Mouse (Mus musculus): ENCODE results near the gene D10Wsu102e.

The D10Wsu102e gene

DNA sequence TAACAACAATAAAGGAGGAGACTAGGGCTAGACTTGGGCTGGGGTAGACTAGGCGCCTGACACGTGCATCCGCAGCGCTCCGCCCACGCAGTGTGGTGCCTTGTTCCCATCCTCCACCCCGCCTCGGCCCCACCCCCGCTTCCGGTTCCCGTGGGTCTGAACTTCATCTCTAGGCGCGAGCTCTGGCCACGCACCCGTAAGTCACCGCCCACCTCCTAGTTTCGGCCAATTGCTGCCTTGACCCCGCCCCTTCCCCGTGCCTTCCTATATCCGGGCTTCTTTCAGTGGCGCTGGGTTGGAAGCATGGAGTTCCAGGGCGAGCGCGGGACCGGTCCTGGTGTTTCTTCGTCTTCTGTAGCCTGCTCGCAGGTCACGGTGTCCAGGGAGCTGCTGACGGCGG lies at the start of gene D10Wsu102e:
Gene D10Wsu102e, plus strand, starts transcription at position 266 of the 400 bp plus-strand sequence.
- DNase-seq, result peak; percentile 98

DNA sequence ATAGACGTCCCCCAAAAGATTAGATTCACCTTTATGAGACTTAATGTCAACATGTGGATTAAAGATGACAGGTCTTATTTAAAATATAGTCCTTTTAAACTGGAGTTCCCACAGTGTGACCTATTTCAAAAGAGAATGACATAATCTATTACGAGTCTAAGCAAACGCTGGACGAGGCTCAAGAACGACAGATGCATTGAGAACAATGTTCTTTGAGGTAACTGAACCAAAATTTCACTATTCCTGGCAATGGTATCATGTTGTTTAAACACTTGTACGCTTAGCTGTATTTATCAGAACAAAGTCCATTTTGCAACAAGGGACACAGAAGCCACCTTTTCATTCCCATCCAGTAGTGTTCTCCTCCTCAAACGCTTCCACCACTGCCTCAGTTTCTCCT lies 49.7 kb upstream of the D10Wsu102e start:
- DNase-seq, result no peak

DNA sequence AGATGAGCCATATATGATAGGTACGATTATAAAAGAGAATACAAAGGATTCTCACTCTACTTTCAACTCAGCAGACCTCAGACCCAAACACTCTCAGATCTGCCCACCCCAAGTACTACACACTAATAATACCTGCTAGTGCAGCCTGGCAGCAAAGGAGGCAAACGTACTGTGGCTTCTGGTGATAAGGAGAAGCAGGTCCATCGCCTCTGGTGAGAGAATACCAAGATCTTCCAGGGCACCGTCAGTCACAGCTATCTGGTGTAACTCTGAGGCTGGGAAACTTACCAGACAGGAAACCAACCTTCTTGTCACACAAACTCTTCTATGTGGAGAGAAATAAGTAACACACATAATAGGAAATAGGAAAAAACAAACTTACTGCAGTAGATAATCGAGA lies 47.0 kb upstream of the D10Wsu102e start:
- DNase-seq, result no peak

DNA sequence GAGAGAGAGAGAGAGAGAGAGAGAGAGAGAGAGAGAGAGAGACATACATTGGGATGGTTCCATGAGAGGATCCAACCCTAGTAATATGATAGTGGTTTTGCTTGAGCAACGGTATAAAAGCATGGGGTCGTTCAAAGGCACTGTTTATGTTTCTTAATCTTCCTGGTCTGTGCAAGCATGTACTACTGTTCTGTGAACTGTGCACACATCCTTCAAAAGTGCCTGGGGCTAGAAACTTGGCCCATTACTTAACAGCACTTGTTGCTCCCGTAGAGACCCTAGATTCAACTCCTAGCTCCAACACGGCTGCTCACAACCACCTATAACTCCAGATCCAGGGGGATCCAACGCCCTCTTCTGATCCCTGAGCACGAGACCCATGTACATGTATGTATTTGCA lies 39.6 kb upstream of the D10Wsu102e start:
- DNase-seq, result no peak

DNA sequence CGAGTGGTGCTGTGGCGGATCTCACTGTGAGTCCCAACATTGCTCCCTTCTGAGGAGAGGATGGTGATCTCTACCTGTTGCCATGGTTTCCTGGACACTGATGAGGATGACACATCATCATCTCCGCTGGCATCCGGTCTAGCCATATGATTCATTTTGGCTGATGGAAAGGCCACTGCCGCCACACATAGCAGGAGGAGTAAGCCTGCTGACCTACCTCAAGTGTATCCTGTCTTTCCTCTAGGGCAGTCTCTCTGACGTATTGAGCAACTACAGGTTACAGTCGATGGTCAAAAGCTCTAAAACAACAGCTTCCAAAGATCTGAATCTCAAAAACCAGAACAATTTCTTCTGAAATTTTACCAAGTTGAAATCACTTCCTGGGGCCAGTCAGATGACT lies 39.2 kb upstream of the D10Wsu102e start:
- no peak for DNase-seq

DNA sequence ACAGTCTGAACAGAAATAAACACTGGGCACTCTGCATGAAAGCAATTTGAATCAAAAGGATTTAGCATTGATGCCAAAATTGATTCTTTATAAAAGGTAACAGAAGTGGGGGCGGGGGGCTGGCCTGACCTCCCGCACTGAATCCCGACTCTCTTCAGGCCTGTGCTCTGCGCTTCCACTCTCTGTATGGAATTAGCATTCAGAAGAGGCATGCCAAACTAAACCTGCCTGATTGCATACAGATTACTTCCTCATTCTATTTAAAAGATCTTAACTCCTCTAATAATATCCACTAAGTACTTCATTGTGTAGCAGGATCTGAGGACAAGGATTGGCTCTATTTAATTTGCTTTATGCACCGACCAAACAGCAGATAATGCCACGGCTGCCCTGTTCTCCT lies 38.5 kb upstream of the D10Wsu102e start:
- DNase-seq, result no peak

DNA sequence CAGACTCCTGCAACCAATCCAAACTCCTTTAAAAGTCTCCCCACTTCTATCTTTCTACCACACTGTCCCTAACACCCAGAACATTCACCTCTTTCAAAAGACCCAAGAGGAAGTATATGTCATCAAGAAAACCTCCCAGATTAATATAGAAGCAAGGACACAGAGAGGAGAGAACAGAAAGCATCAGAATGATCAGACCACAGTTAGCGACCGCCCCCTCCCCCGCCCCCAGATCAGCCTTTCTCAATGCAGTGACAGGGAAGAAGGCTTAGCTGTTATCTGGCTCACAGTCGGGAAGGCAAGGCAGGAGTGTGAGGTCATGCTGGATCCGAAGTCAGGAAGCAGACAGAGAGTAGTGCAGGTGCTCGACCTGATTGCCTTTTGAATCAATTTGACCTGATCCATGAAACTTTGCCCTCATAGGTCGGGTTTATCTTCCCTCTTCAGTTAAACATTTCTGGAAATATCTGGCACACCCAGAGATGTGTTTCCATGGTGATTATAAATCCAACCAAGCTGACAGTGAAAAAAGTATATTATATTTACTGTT lies 37.4 kb upstream of the D10Wsu102e start:
- no peak for DNase-seq

DNA sequence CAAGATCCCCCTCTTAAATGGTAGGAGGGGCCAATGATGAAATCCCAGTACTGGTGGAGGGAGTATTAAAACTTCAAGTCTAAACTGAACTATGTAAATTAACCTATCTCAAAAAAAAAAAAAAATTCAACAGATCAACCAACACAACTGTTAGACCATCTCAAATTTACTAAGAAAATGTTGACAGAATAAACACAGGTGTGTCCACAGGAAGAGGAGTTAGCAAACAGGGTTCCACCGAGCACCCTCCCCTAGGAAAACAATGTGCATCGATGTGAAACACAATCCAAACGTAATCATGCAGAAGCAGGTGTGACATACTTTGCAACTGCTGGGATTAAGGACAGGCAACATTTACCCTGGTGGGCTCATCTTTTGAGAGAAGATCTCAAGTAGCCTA lies 35.1 kb upstream of the D10Wsu102e start:
- no peak for DNase-seq

DNA sequence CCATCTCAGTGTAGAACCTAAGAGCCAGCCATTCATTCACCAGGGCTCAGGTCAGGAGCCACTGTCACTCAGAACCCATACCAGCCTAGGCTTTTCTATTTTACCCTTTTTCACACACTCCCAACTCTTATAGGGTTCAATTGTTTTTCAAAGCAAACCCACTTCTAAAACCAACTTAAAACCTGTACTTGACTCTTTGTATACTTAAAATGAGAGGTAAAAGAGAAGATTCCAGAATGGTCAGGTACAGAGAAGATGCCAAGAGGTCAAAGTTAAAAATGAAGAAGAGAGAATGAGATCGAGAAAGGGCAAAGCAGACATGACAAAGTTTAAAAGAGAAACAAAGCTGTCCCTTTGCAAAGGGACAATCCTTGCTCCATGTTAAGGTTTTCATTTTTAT lies 34.1 kb upstream of the D10Wsu102e start:
- no peak for DNase-seq

DNA sequence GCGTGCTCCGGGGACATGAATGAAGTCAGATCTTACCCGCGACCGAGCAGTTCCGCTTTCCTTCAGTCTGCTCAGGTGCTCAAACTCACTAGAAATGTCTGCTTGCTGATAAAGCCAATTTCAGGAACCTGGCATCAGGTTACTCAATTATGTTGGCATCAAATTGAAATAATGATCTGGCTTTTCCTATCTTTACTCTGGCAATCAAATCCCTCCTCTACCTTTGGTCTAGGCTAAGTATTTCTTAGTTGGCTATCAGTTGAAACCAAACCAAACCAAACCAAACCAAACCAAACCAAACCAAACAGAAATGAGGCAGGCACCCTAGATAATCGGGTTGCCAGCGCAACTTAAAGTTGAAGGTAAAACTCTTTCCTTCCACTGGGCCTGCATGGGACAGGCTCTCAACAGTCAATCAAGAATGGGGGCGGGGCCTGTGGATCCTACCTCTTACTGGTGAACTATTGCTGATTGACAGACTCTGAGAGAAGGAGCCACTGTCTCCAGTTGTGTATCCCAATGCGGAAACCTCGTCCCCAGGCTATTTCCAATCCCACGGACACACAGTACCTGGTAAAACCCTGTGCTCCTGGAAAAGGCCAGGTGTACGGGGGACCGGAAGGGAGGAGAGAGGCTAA lies 33.3 kb upstream of the D10Wsu102e start:
- DNase-seq, result no peak

DNA sequence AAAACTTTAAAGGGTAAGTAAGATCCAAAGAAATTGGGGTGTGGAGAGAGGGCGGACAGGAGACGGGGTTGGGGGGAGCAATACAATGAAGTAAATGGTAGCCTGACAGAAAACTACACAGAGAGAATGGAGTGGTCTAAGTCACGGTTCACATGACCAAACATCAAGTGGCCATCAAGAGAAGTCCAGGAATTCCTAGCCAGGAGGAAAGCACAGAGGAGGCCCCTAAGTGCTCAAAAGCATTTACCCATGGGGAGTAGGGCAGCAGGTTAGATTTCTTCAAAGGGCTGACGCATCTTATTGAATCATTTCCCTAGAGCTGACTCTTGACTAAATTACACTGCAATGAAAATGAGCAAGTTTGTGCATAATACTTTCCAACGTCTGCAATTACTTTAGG lies 31.2 kb upstream of the D10Wsu102e start:
- peak in 1 of 2 experiments; percentile 47 for DNase-seq

DNA sequence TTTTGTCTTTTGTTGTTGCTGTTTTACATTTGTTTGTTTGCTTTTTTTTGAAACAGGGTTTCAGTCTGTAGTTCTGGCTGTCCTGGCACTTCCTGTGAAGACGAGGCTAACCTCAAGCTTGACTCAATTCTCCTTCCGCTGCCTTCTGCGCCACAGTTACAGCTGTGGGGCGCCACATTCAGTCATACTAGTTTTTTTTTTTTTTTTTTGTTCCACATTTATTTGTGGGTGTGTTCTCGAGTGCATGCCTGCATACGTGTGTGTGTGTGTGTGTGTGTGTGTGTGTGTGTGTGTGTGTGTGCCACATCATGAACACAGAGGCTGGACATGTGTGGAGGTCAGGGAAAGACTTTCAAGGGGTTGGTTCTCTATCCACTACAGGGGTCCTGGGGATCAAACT lies 29.7 kb upstream of the D10Wsu102e start:
- no peak for DNase-seq

DNA sequence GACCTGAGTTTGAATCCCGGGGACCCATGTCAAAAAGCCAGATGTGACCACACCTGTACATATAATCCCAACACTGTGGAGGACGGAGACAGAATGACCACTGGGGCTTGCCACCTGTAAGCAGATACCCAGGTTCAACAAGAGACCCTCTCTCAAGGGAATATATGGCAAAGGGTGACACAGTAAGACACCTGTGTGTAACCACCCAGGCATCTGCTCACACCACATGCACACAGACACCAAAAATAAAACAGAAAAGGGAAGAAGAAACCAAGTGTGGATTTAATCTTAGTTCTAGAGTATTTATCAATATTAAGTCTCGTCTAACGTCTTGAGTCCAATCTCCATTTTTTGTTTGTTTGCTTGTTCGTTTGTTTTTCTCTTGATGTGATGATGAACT lies 28.2 kb upstream of the D10Wsu102e start:
- DNase-seq, result no peak

DNA sequence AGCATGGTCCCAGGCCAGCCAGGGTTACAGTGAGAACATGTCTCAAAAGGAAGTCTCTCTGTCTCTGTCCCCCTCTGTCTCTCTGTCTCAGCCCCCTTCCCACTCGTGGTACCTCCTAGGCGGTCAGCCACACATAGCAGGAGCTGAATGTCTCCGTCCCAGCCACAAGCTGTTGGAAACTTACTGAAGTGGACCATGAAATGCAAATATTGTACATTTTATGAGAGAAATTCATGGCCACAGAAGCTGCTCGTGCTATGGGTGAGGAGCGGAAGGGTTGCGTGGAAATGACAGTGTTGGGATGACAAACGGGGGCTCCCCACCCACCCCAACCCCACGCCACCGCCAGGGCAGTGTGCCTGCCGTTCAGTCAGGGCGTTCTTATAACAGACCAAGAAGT lies 27.4 kb upstream of the D10Wsu102e start:
- no peak for DNase-seq

DNA sequence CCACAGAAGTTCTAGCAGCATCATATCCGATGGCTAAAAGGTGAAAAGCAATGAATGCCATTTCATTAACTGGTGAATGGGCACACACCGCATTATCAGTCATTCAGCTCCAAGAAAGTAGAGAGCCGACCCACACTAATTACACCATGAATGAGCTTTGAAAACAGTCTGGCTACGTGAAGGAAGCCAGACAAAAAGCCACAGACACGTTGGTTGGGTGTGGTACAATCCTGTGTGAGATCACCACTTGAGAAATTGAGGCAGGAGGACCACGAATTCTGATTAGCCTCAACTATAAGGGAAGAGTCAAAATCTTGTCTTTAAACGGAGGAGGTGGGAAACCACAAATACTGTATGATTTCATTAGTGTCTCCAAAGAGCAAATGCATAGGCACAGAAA lies 23.7 kb upstream of the D10Wsu102e start:
- DNase-seq, result no peak

DNA sequence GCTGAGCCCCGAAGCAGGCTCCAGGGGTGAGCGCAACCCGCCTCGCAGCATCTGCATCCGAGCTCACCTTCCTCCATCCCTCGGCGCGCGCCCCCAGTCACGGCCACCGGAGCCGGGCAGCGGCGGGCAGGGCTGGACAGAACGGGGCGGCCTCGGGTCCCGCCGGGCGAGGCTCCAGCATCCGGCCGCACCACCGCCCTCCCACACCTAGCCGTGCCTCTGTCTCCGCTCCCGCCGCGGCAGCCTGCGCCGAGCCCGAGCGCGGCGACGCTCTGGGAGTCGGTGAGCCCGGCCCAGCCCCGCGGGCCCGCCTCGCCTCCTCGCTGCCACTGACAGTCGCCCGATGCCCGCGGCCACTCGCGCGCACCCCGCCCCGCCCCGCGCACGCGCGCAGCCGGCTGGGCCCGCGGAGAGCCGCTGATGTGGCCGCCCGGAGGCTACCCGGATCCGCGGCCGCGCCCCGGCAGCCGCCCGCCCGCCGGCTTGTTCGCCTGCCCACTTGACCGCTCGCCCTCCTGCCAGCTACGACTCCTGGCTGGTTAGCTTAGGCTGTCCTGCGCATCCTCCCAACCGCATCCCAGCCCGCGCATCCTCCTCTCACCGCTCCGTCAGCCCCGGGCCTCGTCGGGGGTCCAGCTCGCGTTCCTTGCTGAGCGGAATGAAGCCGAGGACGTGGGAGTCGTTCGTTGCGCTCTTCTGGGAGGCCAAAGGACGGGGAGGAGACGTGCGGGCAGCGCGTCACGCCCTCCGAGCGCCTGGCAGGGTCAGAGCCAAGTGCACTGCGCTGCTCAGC lies 22.7 kb upstream of the D10Wsu102e start, which contains the start of gene Slc41a2:
Gene Slc41a2, minus strand, starts transcription at position 724 of the 793 bp plus-strand sequence.
- peak; percentile 80 to 84 for DNase-seq

DNA sequence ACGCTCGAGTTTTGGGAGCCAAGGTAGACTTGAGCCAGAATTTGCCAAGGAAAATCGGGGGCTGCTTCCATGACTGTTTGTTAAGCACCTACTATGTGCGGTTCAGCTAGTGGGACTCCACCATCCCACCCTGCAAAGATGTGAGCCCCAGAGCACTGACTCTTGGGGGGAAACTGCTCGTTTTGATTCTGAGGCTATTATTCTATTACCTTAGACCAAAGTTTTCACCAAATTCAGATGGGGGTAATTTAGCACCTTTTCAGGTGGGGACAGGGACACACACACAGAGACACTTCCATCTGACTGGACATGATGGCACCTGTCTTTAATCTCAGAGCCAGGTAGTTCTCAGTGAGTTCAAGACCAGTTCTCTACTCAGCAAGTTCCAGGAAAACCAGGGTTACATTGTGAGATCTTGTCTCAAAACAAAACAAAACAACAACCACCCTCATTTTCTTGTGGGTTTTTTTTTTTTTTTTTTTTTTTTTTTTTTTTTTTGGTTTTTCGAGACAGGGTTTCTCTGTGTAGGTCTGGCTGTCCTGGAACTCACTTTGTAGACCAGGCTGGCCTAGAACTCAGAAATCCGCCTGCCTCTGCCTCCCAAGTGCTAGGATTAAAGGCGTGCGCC lies 21.9 kb upstream of the D10Wsu102e start:
- no peak for DNase-seq

DNA sequence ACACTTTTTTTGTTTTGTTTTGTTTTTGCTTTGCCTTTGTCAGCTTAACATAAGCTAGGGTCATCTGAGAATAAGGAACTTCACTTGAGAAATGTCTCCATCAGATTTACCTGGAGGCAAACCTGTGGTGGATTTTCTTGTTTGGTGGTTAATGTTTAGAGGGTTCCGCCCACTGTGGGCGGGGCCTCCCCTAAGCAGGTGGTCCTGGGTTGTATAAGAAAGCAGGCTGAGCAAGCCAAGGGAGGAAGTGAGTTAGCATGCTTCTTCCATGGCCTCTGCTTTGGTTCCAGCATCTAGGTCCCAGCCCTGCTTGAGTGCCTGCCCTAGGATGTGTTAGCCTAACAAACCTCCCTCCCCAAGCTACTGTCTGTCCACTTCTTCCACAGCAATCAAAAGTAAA lies 18.8 kb upstream of the D10Wsu102e start:
- no peak for DNase-seq

DNA sequence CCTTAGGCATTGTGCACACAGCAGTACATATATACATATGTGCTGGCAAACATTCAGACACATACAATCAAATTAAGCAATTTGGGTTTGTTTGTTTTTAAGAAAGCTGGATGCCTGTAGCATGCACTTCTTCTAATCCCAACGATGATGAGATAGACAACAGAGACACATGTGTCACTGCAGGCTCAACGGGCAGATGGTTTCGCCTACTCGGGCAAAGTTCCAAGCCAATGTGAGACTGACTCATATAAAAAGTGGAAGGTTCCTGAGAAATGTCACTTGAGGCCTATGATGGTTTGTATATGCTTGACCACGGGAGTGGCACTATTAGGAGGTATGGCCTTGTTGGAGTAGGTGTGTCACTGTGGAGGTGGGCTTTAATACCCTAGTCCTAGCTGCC lies 16.9 kb upstream of the D10Wsu102e start:
- no peak for DNase-seq

DNA sequence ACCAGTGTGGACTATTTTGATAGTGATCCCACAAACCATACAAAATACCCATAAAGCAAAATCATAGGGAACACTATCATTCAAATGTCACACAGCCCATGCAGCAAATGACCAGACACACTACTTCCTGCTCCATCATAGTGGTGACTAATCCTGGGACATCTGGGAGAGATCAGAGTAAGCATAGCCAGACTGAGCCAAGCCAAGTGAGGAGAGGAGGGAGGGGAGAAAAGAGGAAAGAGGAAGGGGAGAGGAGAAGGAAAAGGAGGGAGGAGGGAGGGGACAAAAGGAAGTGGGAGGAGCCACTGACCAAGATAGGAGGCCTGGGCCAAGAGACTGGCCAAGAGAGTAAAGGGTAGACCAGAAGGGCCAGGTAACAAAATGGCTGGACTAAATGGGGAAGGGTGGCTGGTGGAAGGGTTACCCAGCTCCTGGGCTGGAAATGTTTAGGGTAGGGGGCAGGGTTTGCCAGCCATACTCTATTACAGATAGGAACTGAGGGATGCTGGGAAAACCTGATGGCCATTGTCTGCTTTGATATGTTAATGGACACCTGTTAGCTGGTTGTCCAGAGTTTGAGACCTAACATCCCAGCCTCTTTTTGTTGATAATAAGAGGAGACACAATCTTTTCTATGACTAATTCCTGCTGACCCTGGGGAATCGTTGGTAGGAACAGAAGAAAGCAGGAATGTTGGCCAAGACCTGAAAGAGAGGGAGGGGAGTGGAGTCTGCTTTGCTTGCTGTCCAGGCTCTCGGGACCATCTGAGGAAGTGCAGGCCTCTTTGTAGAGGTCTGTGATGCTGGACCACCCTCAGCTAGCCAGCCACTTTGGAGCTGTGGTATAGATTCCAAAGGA lies 16.0 kb upstream of the D10Wsu102e start:
- DNase-seq, result no peak

DNA sequence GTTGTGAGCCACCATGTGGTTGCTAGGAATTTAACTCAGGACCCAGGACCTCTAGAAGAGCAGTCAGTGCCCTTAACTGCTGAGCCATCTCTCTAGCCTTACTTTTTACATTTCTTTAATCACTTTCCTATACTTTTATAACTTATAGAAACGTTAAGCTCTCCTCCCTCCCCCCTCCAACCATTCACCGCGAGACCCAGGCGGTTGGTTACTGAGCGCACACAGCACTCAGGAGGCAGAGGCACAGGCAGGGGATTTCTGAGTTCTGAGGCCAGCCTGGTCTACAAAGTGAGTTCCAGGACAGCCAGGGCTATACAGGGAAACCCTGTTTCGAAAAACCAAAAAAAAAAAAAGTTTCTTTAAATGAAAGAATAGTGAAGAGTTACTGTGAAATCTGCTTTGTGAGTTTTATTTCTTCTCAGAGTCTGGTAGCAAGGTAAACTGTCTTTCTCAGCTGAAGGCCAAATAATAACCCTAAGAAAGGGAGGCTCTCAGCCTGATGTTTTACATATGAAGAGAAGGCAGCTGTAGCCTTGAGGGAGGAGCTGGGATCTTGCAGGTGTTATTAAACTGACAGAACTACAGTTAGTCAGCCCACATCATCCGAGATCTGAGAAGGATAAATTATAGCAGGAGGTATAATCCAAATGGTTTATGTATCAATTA lies 14.2 kb upstream of the D10Wsu102e start:
- DNase-seq, result no peak

DNA sequence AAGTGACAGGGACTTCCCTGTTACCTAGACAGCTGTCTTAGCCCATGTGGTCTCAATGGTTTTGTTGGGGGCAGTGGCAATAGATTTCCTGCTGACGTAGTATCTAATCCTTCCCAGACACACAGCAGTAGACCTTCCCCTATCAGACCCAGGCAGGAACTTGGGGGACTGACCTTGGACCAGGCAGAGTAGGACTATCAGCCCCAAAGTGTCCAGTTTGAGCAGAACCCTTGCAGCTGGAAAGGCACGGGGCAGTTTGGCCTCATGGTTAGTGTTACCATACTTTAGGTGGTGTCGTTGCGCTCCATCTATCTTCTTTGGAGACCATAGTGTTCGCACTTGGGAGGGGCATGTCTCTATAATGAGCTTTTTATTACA lies 13.7 kb upstream of the D10Wsu102e start:
- DNase-seq, result no peak
